Mouse (Mus musculus) kidney, embryonic 16.5 days (tissue): ENCODE measurements around the gene Ern1. TPM values are rescaled to one million over a fixed set of nuclear protein-coding genes. Genes with fewer than 3 reads are reported as not detected.

Experiments
- ATAC-seq: fragments of 200-750 bp; cut with Nextera tagmentation; 2 replicates; pipeline ENCODE4 v1.8.0; 2017; ENCODE audit warnings: moderate TSS enrichment; ENCODE audit not compliant: low FRiP score, low TSS enrichment
- H3K27ac ChIP-seq: fragments of 300-500 bp; sonication (generic); 2 replicates; pipeline ENCODE4 v1.5.1; 2014; ENCODE audit warnings: low read length
- H3K27me3 ChIP-seq: fragments of 300-500 bp; sonication (generic); 2 replicates; pipeline ENCODE4 v1.6.1; 2014; ENCODE audit warnings: low read length, control low read depth, mixed read lengths; ENCODE audit not compliant: insufficient read depth
- H3K36me3 ChIP-seq: fragments of 300-500 bp; sonication (generic); 2 replicates; pipeline ENCODE4 v1.6.1; 2014; ENCODE audit warnings: low read length, control low read depth, mixed read lengths; ENCODE audit not compliant: insufficient read depth
- H3K4me1 ChIP-seq: fragments of 300-500 bp; sonication (generic); 2 replicates; pipeline ENCODE4 v1.6.1; 2014; ENCODE audit warnings: low read length, control low read depth, mixed read lengths; ENCODE audit not compliant: insufficient read depth
- H3K4me2 ChIP-seq: fragments of 300-500 bp; sonication (generic); replicated peaks from 2 replicates; pipeline ENCODE4 v1.6.1; 2014; ENCODE audit warnings: low read depth, low read length
- H3K4me3 ChIP-seq: fragments of 300-500 bp; sonication (generic); 2 replicates; pipeline ENCODE4 v1.5.1; 2014; ENCODE audit warnings: mild to moderate bottlenecking, low read length
- H3K9ac ChIP-seq: fragments of 300-500 bp; sonication (generic); replicated peaks from 2 replicates; pipeline ENCODE4 v1.6.1; 2014; ENCODE audit warnings: low read length
- H3K9me3 ChIP-seq: fragments of 300-500 bp; sonication (generic); 2 replicates; pipeline ENCODE4 v1.6.1; 2016; ENCODE audit warnings: low read length, control low read depth
- WGBS: fragments of 180-500 bp; shearing (Covaris S2); extraction: QIAGEN DNeasy Blood & Tissue Kit; methylation state at CpG from one replicate; pipeline ENCODE4 v1.1.7; 2014; 5-methylcytosine and 5-hydroxymethylcytosine counted together
- polyA plus RNA-seq: library from polyadenylated mRNA; unstranded; fragments of >200 nt; fragmentation: Nextera tagmentation; extraction: Ambion mirVana; gene quantifications from 2 replicates; pipeline ENCODE4 v1.2.1, GENCODE M21; 2015

Gene Ern1
- 5.4 and 6.8 TPM in 2 replicates for polyA plus RNA-seq

- ATAC-seq = peak; percentile 97
These were observed at the start of gene Ern1 for GRCm38 (mm10) chr11:106487733-106488115. TSS of gene Ern1 (minus strand) at chr11:106487852.

GRCm38 (mm10) chr11:106536253-106536912 lies 48.7 kb upstream of the Ern1 start:
- H3K27me3 ChIP-seq = no peaks in the 10 kb centered on the region
- ATAC-seq = no peak
- peak overlapping the region; percentile 86 for H3K27ac ChIP-seq
- H3K9me3 ChIP-seq = no peaks in the 10 kb centered on the region
- no peak overlapping the region for H3K4me2 ChIP-seq
- peak overlapping the region; percentile 37; the same call in 1 of the 2 replicates for H3K9ac ChIP-seq
- WGBS = 51% methylated on average over 11 of the region's 11 CpGs
- H3K4me3 ChIP-seq = no peak overlapping the region
- H3K36me3 ChIP-seq = no peaks in the 10 kb centered on the region
- peaks cover 19% of the 10 kb centered on the region; the same call in 1 of the 2 replicates for H3K4me1 ChIP-seq

More at GRCm38 (mm10) chr11:106487733-106488115, at the start of gene Ern1:
- Histone ChIP-seq H3K4me2 (peak within 1 kb of the TSS; percentile 93), H3K9ac (peak within 1 kb of the TSS; percentile 92), H3K9me3 (no peaks in the 10 kb centered on the region), H3K27me3 (no peaks in the 10 kb centered on the region), H3K4me3 (peak within 1 kb of the TSS; percentile 91), H3K4me1 (peaks cover 19% of the 10 kb centered on the region), H3K27ac (peak within 1 kb of the TSS; percentile 92), H3K36me3 (no peaks in the 10 kb centered on the region)
- under 1% methylated on average over 20 of the region's 28 CpGs for WGBS

- no peak overlapping the region for H3K9ac ChIP-seq
- H3K4me1 ChIP-seq = peaks cover 19% of the 10 kb centered on the region; the same call in 1 of the 2 replicates
- no peaks in the 10 kb centered on the region for H3K9me3 ChIP-seq
- no peak overlapping the region for H3K4me2 ChIP-seq
- WGBS = 81% methylated on average over 9 of the region's 9 CpGs
- H3K27ac ChIP-seq = peak overlapping the region; percentile 86
- ATAC-seq = no peak
- H3K27me3 ChIP-seq = no peaks in the 10 kb centered on the region
- no peak overlapping the region for H3K4me3 ChIP-seq
- H3K36me3 ChIP-seq = no peaks in the 10 kb centered on the region
These were observed 48.1 kb upstream of the Ern1 start for GRCm38 (mm10) chr11:106535660-106536252.

- H3K9me3 ChIP-seq = no peaks in the 10 kb centered on the region
- H3K4me1 ChIP-seq = peaks cover 19% of the 10 kb centered on the region; the same call in 1 of the 2 replicates
- H3K27ac ChIP-seq = 0 out of 2 replicates have a peak overlapping the region, but pooled peaks have one; percentile 34
- H3K4me3 ChIP-seq = no peak overlapping the region
- H3K27me3 ChIP-seq = no peaks in the 10 kb centered on the region
- WGBS = 43% methylated on average over 9 of the region's 9 CpGs
- no peak overlapping the region for H3K4me2 ChIP-seq
- H3K36me3 ChIP-seq = no peaks in the 10 kb centered on the region
- no peak for ATAC-seq
- no peak overlapping the region for H3K9ac ChIP-seq
These were observed 44.7 kb upstream of the Ern1 start for GRCm38 (mm10) chr11:106532248-106532790.

DNA sequence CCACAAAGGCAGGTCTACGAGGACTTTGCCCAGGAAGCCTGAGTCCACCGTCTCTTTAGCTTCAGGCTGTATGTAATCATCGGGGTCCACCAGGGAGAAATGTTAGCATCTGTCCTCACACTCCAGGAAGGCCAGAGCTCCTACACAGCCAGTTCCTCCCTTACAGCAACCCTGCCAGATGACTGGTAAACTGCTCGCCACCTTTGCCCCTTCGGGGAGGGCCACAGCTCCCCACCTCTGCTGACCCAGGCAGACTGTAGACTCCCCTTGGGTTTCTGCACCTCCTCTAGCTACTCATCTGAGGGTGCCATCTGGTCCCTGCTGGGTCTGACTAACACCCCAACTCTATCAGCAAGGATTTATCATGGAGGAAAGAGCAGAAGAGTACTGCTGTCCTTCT lies 42.1 kb upstream of the Ern1 start:
- no peak for ATAC-seq
- H3K4me3 ChIP-seq = no peak overlapping the region
- H3K4me2 ChIP-seq = no peak overlapping the region
- no peaks in the 10 kb centered on the region for H3K36me3 ChIP-seq
- H3K27me3 ChIP-seq = no peaks in the 10 kb centered on the region
- 70% methylated on average over 5 of the region's 5 CpGs for WGBS
- H3K27ac ChIP-seq = no peak overlapping the region
- H3K9ac ChIP-seq = no peak overlapping the region
- no peaks in the 10 kb centered on the region for H3K9me3 ChIP-seq
- peaks cover 13% of the 10 kb centered on the region; the same call in 1 of the 2 replicates for H3K4me1 ChIP-seq

DNA sequence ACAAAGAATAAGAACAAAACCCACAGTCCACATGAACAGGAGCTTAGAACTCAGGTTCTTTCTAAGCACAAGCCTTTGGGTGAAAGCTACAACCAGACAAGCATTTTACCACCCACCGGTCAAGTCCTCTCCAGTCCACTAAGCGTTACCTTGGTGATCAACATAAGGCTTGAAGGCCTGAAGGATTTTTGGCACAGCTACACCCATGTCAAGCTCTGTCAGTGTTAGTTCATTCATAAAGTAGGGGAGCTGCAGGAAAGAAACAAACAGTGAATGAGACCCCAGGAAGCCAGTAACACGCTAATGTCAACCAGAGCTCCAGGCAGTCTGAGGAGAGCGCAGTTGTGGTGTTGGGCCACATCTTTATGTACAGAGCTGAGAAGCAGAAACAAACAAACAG lies 41.5 kb upstream of the Ern1 start:
- 79% methylated on average over 4 of the region's 4 CpGs for WGBS
- Histone ChIP-seq H3K9me3 (no peaks in the 10 kb centered on the region), H3K9ac (no peak overlapping the region), H3K4me2 (no peak overlapping the region), H3K4me1 (peaks cover 12% of the 10 kb centered on the region; the same call in 1 of the 2 replicates), H3K36me3 (no peaks in the 10 kb centered on the region), H3K27me3 (no peaks in the 10 kb centered on the region), H3K4me3 (no peak overlapping the region), H3K27ac (no peak overlapping the region)
- ATAC-seq = no peak

DNA sequence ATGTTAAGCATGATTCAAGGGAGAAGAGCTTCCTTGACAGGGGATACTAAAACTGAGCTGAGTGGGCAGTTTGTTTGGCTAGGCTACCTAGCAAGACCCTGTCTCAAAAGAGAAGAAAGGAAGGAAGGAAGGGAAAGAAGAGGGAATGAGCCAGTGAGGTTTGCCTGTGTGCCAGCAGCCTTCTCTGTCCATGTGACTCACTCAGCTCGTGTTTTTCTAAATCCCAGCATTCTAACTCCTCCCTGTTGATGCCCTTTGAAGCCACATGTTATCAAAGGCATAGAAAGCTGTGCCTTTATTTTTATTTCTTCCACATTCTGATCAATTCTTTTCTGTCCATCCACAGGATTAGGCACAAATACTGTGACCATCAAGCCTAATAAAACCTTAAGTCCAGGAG lies 40.3 kb upstream of the Ern1 start:
- Histone ChIP-seq H3K36me3 (no peaks in the 10 kb centered on the region), H3K9me3 (no peaks in the 10 kb centered on the region), H3K27me3 (no peaks in the 10 kb centered on the region), H3K4me3 (no peak overlapping the region), H3K9ac (no peak overlapping the region), H3K4me1 (peaks cover 8% of the 10 kb centered on the region; the same call in 1 of the 2 replicates), H3K4me2 (no peak overlapping the region), H3K27ac (no peak overlapping the region)
- WGBS = 27% methylated on average over 1 of the region's 1 CpGs
- ATAC-seq = no peak

GRCm38 (mm10) chr11:106527147-106527821 lies 39.6 kb upstream of the Ern1 start:
- H3K9me3 ChIP-seq = no peaks in the 10 kb centered on the region
- no peak for ATAC-seq

GRCm38 (mm10) chr11:106522538-106522937 lies 34.9 kb upstream of the Ern1 start:
- Histone ChIP-seq H3K27ac (no peak overlapping the region), H3K4me3 (no peak overlapping the region), H3K9me3 (no peaks in the 10 kb centered on the region), H3K9ac (no peak overlapping the region), H3K4me2 (no peak overlapping the region), H3K4me1 (0 out of 2 replicates have a peak, but pooled peaks cover 3% of the 10 kb centered on the region), H3K36me3 (no peaks in the 10 kb centered on the region), H3K27me3 (no peaks in the 10 kb centered on the region)
- WGBS = 32% methylated on average over 3 of the region's 3 CpGs
- no peak for ATAC-seq

More at GRCm38 (mm10) chr11:106527147-106527821, 39.6 kb upstream of the Ern1 start:
- Histone ChIP-seq H3K4me1 (0 out of 2 replicates have a peak, but pooled peaks cover 2% of the 10 kb centered on the region), H3K4me3 (no peak overlapping the region), H3K27me3 (no peaks in the 10 kb centered on the region), H3K36me3 (no peaks in the 10 kb centered on the region), H3K27ac (no peak overlapping the region), H3K9ac (no peak overlapping the region), H3K4me2 (no peak overlapping the region)
- WGBS = 50% methylated on average over 10 of the region's 10 CpGs
